Mouse (Mus musculus) erythroblast, embryonic 14.5 days (primary cell): ENCODE measurements around the gene Gm45213.

ENCODE experiments used
- GATA1 ChIP-seq: IDR thresholded peaks from 2 replicates; pipeline ENCODE4 v1.6.1; 2012; ENCODE audit warnings: low read length, inconsistent platforms, mixed read lengths
- TAL1 ChIP-seq: IDR thresholded peaks from 3 replicates; pipeline ENCODE4 v1.6.1; 2012; ENCODE audit warnings: low read length, inconsistent platforms, mixed read lengths

DNA sequence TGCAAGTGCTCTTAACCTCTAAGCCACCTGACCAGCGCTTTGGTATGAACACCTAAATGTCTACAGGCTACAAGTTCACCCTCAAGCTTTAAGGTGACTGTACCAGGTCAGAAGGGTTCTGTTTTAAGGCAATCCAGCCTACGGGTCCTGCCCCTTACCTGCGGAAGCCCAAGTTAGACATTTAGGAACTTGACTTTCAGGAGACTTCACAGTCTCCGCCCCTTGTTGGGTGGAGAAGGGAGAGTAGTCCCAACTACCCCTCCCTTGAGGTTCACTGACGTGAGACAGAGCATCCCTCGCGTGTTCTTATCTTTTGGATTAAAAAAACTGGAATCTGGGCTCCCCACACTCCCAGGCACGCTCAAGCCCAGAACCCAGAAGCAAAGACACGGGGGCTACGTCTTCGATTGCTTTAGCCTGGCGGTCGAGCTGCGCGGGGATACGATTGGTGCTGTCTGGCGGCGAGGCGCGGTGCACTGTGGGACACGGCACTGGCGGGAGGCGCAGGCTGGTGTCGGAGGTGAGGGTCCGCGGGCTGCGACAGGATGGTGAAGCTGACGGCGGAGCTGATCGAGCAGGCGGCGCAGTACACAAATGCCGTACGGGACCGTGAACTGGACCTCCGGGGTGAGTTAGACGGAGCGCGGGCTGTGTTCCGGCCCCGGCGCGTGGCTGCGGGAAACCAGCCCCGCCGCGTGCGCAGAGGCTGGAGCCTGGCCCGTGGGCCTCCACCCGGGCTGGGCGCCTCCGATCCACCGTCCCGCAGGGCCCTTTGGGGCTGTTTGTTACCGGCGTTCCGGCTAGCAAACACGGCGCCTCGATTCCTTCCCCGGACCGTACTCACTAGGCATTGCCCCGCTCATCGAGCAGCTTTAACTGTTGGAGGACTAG lies 16.9 kb downstream of the Gm45213 start:
- TF ChIP-seq TAL1, result no peak
- TF ChIP-seq GATA1, result no peak
